Mouse (Mus musculus): Measurements from ENCODE around the gene Shmt2.

DNA sequence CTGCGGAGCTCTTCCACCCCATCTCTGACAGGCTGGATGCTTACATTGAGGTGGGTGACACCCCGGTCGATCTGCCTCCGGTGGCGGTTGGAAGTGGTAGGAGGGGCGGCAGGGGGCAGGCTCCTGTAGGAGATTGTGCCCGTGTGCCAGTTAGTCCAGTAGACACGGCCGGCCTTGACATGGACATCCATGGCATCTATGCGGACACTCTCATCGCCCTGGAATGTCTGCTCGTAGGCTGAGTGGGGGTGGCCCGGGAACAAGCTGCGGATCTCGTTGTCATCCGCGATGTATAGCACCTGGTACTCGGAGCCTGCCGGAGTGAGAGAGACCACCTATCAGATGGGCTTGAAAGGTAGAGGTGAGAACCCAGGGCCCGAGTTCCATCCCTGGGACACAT is 22.1 kb upstream of the Shmt2 start:
- TF ChIP-seq CTCF (IDR thresholded peaks at IDR 0.05; ENCODE audit: insufficient read depth, low read depth, low read length), result no peak
- no peak for TF ChIP-seq POLR2A (IDR thresholded peaks at IDR 0.05; ENCODE audit: insufficient read depth, low read depth, low read length)
